Mouse (Mus musculus): ENCODE measurements around the gene Slc19a1. TPM values are rescaled to one million over a fixed set of nuclear protein-coding genes. Genes with fewer than 3 reads are reported as not detected.

The Slc19a1 gene
- polyA plus RNA-seq, 1 experiment from 2014 or later = 14.0 TPM

DNA sequence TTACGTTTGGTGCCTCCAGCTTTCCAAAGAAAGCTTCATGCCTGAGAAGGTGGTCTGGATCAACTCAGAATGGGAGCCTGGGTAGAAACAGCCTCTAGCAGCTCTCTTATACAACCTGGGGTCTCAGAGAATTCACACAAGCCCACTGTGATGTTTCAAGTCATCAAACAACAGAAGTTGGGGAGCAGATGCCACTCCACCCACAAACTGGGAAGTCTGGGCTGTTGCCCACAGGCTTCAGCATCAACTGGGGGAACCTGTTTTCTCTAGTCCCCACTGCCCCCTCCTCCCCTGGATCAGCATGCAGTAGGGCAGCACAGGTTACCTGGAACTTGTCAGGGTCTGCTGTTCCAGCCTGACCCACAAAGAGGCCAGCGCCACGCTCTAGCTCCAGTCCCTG, 63.6 kb downstream of the Slc19a1 start:
- H3K4me3 ChIP-seq (replicated peaks) = no peak overlapping the region
- no peaks in the 10 kb centered on the region for H3K9me3 ChIP-seq (replicated peaks)
- no peak overlapping the region for H3K9ac ChIP-seq
- H3K36me3 ChIP-seq (replicated peaks) = peaks cover 10% of the 10 kb centered on the region
- 79% methylated on average over 3 of the region's 3 CpGs for WGBS (ENCODE audit: insufficient replicate concordance)
- H3K4me1 ChIP-seq (replicated peaks) = peaks cover 25% of the 10 kb centered on the region
- H3K27ac ChIP-seq (replicated peaks) = 0 out of 2 replicates have a peak overlapping the region, but pooled peaks have one; percentile 9
- H3K27me3 ChIP-seq = no peaks in the 10 kb centered on the region
- ATAC-seq (ENCODE audit: insufficient read depth) = no peak
- no peak overlapping the region for H3K4me2 ChIP-seq

DNA sequence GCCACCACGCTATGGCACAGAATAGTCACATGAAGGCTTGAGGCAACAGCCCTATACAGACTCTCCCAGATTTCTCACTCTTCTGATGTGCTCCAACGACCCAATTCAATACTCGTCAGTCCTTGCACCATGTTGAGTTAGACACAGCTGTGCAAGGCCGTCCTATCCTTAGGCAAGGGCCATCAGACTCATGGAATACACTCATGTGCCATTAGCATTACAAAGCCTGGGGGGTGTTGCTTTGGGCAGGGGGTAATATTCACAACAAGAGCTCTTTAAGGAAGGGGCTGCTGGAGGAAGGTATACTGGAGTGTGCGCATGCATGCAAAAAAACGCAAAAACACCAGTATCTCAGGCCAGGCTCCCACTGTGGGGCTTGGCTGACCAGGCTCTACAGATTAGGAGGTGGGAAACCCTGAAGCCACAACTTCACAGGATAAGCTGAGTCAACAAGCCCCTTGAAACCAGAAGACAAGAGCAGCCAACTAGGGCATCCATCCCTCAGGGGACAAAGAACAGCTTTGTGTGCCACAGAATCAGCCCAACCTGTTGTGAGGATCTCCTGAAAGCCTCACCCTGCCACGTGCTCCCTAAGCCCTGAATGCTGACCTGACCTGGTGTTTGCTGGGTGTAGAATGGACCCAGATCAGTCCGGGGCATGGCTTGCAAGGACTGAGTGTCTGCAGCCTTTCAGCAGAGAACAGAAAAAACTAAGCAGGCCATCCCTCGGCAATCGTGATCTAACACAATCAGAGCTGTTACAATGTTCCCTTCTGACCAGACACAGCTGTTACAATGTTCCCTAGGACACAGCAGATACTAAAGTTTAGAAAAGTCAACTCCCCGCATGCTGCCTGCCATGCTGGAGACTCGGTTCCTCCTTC, 65.2 kb downstream of the Slc19a1 start:
- peaks cover 10% of the 10 kb centered on the region for H3K36me3 ChIP-seq (replicated peaks)
- no peaks in the 10 kb centered on the region for H3K27me3 ChIP-seq
- H3K9me3 ChIP-seq (replicated peaks) = no peaks in the 10 kb centered on the region
- no peak overlapping the region for H3K4me2 ChIP-seq
- peaks cover 18% of the 10 kb centered on the region for H3K4me1 ChIP-seq (replicated peaks)
- no peak overlapping the region for H3K4me3 ChIP-seq (replicated peaks)
- H3K27ac ChIP-seq (replicated peaks) = 0 out of 2 replicates have a peak overlapping the region, but pooled peaks have one; percentile 14
- 62% methylated on average over 12 of the region's 12 CpGs for WGBS (ENCODE audit: insufficient replicate concordance)
- H3K9ac ChIP-seq = no peak overlapping the region
- ATAC-seq (ENCODE audit: insufficient read depth) = no peak

DNA sequence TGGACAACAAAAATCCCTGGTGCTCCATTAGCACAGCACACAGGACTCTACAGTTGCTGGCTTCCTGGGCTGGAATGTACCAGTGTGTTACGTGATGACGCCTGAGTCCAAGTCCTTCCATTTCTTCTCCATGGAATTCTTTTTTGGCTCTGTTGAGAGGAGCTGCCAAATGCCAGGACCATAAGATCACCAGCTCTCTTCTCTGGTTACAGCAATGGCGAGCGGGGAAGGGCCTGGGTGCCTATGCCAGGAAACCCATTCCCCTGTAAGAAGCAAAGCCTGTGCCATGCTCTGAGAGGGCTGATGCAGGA, 65.8 kb downstream of the Slc19a1 start:
- H3K27me3 ChIP-seq = no peaks in the 10 kb centered on the region
- H3K9me3 ChIP-seq (replicated peaks) = no peaks in the 10 kb centered on the region
- 0 out of 2 replicates have a peak overlapping the region, but pooled peaks have one; percentile 14 for H3K27ac ChIP-seq (replicated peaks)
- ATAC-seq (ENCODE audit: insufficient read depth) = no peak
- H3K4me2 ChIP-seq = no peak overlapping the region
- 74% methylated on average over 4 of the region's 4 CpGs for WGBS (ENCODE audit: insufficient replicate concordance)
- H3K36me3 ChIP-seq (replicated peaks) = peaks cover 10% of the 10 kb centered on the region
- no peak overlapping the region for H3K4me3 ChIP-seq (replicated peaks)
- H3K4me1 ChIP-seq (replicated peaks) = peaks cover 18% of the 10 kb centered on the region
- no peak overlapping the region for H3K9ac ChIP-seq

DNA sequence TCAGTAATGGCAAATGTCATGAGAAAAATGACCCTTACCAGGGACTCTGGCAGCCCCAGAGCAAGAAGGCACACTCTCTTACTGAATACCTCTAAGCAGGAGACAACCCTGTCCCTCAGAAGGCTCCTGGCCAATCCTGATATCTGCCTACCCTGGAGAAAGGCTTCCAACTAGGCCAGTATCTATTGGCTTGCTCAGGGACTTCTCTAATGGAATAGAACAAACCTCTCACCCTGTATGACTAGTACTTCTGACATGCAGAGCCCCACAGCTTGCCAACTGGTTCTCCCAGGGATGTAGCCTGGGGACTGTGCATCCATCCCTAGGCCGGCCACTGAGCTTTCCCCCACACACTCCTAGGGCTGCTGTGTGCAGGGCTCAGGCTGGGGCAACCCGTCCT, 66.6 kb downstream of the Slc19a1 start:
- no peak overlapping the region for H3K4me3 ChIP-seq (replicated peaks)
- H3K4me1 ChIP-seq (replicated peaks) = peaks cover 18% of the 10 kb centered on the region
- H3K9ac ChIP-seq = no peak overlapping the region
- WGBS (ENCODE audit: insufficient replicate concordance) = 66% methylated on average over 2 of the region's 2 CpGs
- H3K36me3 ChIP-seq (replicated peaks) = peaks cover 4% of the 10 kb centered on the region
- 0 out of 2 replicates have a peak overlapping the region, but pooled peaks have one; percentile 14 for H3K27ac ChIP-seq (replicated peaks)
- H3K27me3 ChIP-seq = no peaks in the 10 kb centered on the region
- no peak for ATAC-seq (ENCODE audit: insufficient read depth)
- H3K4me2 ChIP-seq = no peak overlapping the region
- no peaks in the 10 kb centered on the region for H3K9me3 ChIP-seq (replicated peaks)

DNA sequence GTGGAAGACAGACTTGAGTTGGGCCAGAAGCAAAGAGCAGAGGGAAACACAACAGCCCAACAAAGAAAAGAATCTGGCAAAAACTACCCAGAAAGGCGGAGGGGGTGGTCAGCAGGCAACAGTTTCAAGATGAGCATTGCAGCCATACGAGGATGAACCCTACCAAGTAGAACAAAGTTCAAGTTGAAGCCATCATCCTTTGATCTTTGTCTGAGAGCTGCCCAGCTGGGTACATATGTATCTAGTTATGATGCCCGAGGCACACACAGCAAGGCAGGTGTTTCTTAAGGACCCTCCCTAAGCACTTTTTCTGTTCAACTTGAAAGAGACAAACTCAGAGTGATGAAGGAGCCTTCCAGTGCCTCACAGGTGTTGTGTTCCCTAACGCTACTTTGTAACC, 67.7 kb downstream of the Slc19a1 start:
- Histone ChIP-seq H3K27ac (replicated peaks) (no peak overlapping the region), H3K4me1 (replicated peaks) (peaks cover 18% of the 10 kb centered on the region)

DNA sequence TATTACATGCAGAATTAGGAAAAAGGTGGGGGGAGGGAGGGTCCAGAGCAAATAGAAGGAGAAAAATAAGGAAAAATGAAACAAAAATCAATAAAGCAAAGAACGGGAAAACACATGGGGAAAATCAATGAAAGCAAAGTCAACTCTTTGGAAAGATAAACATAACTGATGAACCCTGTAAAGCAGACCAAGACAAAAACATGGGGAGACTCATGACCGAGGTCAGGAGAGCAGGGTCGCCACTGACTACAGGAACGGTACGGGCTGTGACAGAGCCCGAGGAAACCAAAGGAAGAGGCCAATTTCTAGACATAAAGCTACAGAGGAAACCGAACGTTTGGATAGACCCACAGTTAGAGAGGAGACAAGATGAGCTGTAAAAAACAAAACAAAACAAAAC, 71.6 kb downstream of the Slc19a1 start:
- Histone ChIP-seq H3K4me3 (replicated peaks) (no peak overlapping the region), H3K27me3 (no peaks in the 10 kb centered on the region), H3K9ac (no peak overlapping the region), H3K9me3 (replicated peaks) (no peaks in the 10 kb centered on the region), H3K4me1 (replicated peaks) (peaks cover 7% of the 10 kb centered on the region), H3K4me2 (no peak overlapping the region), H3K36me3 (replicated peaks) (peaks cover 3% of the 10 kb centered on the region; the same call in 1 of the 2 replicates), H3K27ac (replicated peaks) (no peak overlapping the region)
- peak; percentile 53 for ATAC-seq (ENCODE audit: insufficient read depth)
- WGBS (ENCODE audit: insufficient replicate concordance) = 11% methylated on average over 8 of the region's 8 CpGs

More for the DNA sequence above, 67.7 kb downstream of the Slc19a1 start:
- H3K4me2 ChIP-seq = no peak overlapping the region
- no peak overlapping the region for H3K4me3 ChIP-seq (replicated peaks)
- H3K9ac ChIP-seq = no peak overlapping the region
- no peak for ATAC-seq (ENCODE audit: insufficient read depth)
- no peaks in the 10 kb centered on the region for H3K27me3 ChIP-seq
- no peaks in the 10 kb centered on the region for H3K9me3 ChIP-seq (replicated peaks)
- H3K36me3 ChIP-seq (replicated peaks) = no peaks in the 10 kb centered on the region
- 66% methylated on average over 4 of the region's 4 CpGs for WGBS (ENCODE audit: insufficient replicate concordance)

DNA sequence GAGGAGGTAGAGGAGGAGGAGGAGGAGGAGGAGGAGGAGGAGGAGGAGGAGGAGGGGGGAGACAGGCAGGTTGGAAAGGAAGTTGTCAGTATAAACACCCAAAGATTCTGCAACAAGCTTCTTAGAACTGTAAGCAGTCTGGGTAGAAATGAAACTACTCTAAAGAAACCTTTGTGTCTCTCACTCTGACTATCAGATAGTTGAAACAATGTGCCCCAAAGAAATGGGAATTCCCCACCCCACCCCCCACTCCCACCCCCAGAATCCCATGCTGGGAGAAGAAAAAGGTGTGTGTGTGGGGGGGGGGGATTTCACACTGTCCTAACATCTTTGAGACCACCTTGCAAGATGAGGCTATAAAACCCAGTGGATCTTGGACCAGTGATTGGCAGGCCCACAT, 72.3 kb downstream of the Slc19a1 start:
- Histone ChIP-seq H3K4me1 (replicated peaks) (peaks cover 4% of the 10 kb centered on the region), H3K9ac (no peak overlapping the region)

DNA sequence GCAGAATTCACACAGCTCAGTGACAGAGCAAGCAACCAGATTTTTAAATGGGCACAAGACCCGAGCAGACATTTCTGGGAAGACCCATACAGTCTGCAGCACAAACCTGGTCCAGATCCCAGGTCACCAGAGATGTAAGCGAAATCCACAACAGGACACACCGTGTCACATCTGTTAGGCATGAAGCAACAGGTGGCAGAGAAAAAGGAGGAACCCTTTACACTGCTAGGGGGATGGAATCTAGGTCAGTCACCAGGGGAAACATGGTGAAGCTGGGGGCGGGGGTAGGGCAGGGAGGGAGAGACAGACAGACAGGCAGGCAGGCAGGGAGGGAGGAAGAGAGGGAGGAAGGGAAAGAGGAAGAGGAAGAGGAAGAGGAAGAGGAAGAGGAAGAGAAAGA, 76.1 kb downstream of the Slc19a1 start:
- no peak for ATAC-seq (ENCODE audit: insufficient read depth)
- H3K27ac ChIP-seq (replicated peaks) = no peak overlapping the region
- WGBS (ENCODE audit: insufficient replicate concordance) = 51% methylated on average over 4 of the region's 4 CpGs

More for the DNA sequence above, 72.3 kb downstream of the Slc19a1 start:
- Histone ChIP-seq H3K9me3 (replicated peaks) (no peaks in the 10 kb centered on the region), H3K4me2 (no peak overlapping the region), H3K4me3 (replicated peaks) (no peak overlapping the region), H3K27ac (replicated peaks) (peak overlapping the region; percentile 53; the same call in 1 of the 2 replicates), H3K36me3 (replicated peaks) (peaks cover 3% of the 10 kb centered on the region; the same call in 1 of the 2 replicates), H3K27me3 (no peaks in the 10 kb centered on the region)
- ATAC-seq (ENCODE audit: insufficient read depth) = no peak

DNA sequence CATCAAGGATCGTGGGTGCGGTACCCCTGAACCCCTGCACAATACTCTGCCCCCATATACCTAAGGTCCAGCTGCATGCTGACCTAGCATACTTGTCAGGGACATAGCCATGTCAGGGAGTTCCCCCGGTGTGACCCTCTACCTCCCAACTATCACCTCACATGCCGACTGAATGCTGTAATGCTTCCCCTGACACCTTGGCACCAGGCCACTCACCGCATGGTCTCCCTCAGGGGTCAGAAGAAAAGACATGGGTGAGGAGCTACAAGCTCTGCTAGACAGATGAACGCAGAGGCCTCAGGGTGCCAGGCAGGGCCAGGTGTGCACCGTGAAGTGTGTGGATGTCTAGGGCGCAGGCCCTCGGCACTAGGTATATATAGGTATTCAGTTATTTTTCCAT, 78.0 kb downstream of the Slc19a1 start:
- peak overlapping the region; percentile 55 for H3K4me2 ChIP-seq
- H3K4me1 ChIP-seq (replicated peaks) = peaks cover 6% of the 10 kb centered on the region; the same call in 1 of the 2 replicates
- no peaks in the 10 kb centered on the region for H3K9me3 ChIP-seq (replicated peaks)
- peaks cover 3% of the 10 kb centered on the region; the same call in 1 of the 2 replicates for H3K36me3 ChIP-seq (replicated peaks)
- ATAC-seq (ENCODE audit: insufficient read depth) = no peak
- WGBS (ENCODE audit: insufficient replicate concordance) = 75% methylated on average over 9 of the region's 9 CpGs
- H3K27ac ChIP-seq (replicated peaks) = no peak overlapping the region
- no peaks in the 10 kb centered on the region for H3K27me3 ChIP-seq
- no peak overlapping the region for H3K4me3 ChIP-seq (replicated peaks)
- H3K9ac ChIP-seq = no peak overlapping the region

More for the DNA sequence above, 76.1 kb downstream of the Slc19a1 start:
- Histone ChIP-seq H3K36me3 (replicated peaks) (peaks cover 3% of the 10 kb centered on the region; the same call in 1 of the 2 replicates), H3K4me3 (replicated peaks) (no peak overlapping the region), H3K27me3 (no peaks in the 10 kb centered on the region), H3K9me3 (replicated peaks) (no peaks in the 10 kb centered on the region), H3K4me1 (replicated peaks) (peaks cover 6% of the 10 kb centered on the region; the same call in 1 of the 2 replicates), H3K9ac (no peak overlapping the region), H3K4me2 (no peak overlapping the region)
